In the genomic region with DNA sequence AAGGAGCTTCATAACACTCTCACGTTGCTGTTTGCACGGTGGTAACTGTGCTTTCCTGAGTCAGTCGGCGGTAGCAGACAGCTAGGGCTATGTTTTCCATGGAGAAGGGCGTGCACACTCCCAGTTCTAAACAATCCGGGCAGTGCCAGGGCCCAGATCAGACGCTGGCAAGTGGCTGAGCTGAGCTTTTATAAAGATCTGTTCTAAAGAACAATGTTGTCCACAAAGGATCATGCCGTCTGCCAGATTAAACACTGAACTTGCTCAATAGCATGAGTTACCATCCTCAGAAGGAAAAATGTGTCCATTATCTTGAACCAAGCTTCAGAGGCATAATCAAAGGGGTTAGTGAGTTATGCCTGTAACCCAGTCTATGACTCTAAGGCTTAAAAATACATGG, we compare ENCODE assay signal across 21 mouse cellular contexts.
DNase-seq lines count a peak whose midpoint lies in the region; ATAC-seq and TF ChIP-seq lines count a peak whose summit lies in the region.
"Had no signal": no experiment of that assay in that cellular context is flagged by ENCODE, and none has a peak within 500 bp of the region (broad histone marks: within the 10 kb centered on the region; RNA-seq: fewer than 3 reads in every experiment).

No protein-coding gene starts in this region.

- no peak overlapping the region for H3K27ac ChIP-seq in midbrain, embryonic 11.5 days (ENCODE audit: low read depth, low read length)
- no peak overlapping the region for H3K27ac ChIP-seq in midbrain, embryonic 13.5 days
- 0 out of 2 replicates have a peak overlapping the region, but pooled peaks have one; percentile 1 for H3K27ac ChIP-seq in stomach, postnatal 0 days (replicated peaks)
- no peak overlapping the region for H3K27ac ChIP-seq in intestine, embryonic 16.5 days (ENCODE audit: low read length)
- H3K27ac ChIP-seq: embryonic facial prominence, embryonic 10.5 days; forebrain, embryonic 10.5 days; gastrocnemius, adult 2 months; heart, adult 2 months; hindbrain, embryonic 10.5 days; hindbrain, embryonic 14.5 days had no signal

- ATAC-seq in frontal cortex, adult (ENCODE audit: low TSS enrichment), result peak; percentile 35
- ATAC-seq in midbrain, embryonic 11.5 days (ENCODE audit: low FRiP score), result no peak
- ATAC-seq in midbrain, embryonic 13.5 days, result no peak
- no peak for ATAC-seq in stomach, postnatal 0 days (ENCODE audit: low FRiP score, low TSS enrichment)
- no peak for ATAC-seq in intestine, embryonic 16.5 days
- ATAC-seq: forebrain, embryonic 16.5 days had no signal

- H3K4me2 ChIP-seq in midbrain, embryonic 11.5 days, result no peak overlapping the region
- H3K4me2 ChIP-seq in midbrain, embryonic 13.5 days (replicated peaks), result no peak overlapping the region
- H3K4me2 ChIP-seq in stomach, postnatal 0 days (replicated peaks; ENCODE audit: low read depth), result no peak overlapping the region
- no peak overlapping the region for H3K4me2 ChIP-seq in intestine, embryonic 16.5 days (ENCODE audit: low read depth, low read length)
- H3K4me2 ChIP-seq: heart, embryonic 12.5 days; hindbrain, embryonic 14.5 days had no signal

- no peak for DNase-seq in frontal cortex, postnatal 10 days (ENCODE audit: low spot score in 2 of 2)
- DNase-seq in lung, adult 18-20 months, result peak; percentile 27 to 55
- DNase-seq in lung, postnatal 4 days, result no peak
- peak; percentile 4 for DNase-seq in midbrain, embryonic 11.5 days (ENCODE audit: low spot score, missing footprints)
- DNase-seq in stomach, postnatal 0 days (ENCODE audit: low spot score), result no peak
- DNase-seq: adrenal gland, postnatal 14 days; cerebellum, adult 18-20 months; cerebellum, adult 9-11 months; cerebellum, postnatal 36 days; gastrocnemius, adult 2 months; gastrocnemius, postnatal 36 days; heart, adult 2 months had no signal

- no peak for TF ChIP-seq EP300 in stomach, postnatal 0 days (optimal IDR thresholded peaks at IDR 0.05)

- H3K4me3 ChIP-seq in midbrain, embryonic 11.5 days (ENCODE audit: low read depth, low read length), result no peak overlapping the region
- H3K4me3 ChIP-seq in midbrain, embryonic 13.5 days (replicated peaks), result no peak overlapping the region
- no peak overlapping the region for H3K4me3 ChIP-seq in stomach, postnatal 0 days (ENCODE audit: low read depth, low read length)
- H3K4me3 ChIP-seq in intestine, embryonic 16.5 days (ENCODE audit: low read length), result no peak overlapping the region
- H3K4me3 ChIP-seq: embryonic facial prominence, embryonic 10.5 days; forebrain, embryonic 10.5 days; gastrocnemius, adult 2 months; heart, adult 2 months; heart, embryonic 12.5 days; hindbrain, embryonic 10.5 days had no signal

- H3K4me1 ChIP-seq in midbrain, embryonic 11.5 days (ENCODE audit: control insufficient read depth, insufficient read depth, low read length), result peaks cover 7% of the 10 kb centered on the region; the same call in 1 of the 2 replicates
- peaks cover 18% of the 10 kb centered on the region for H3K4me1 ChIP-seq in midbrain, embryonic 13.5 days (replicated peaks)
- H3K4me1 ChIP-seq in stomach, postnatal 0 days (replicated peaks; ENCODE audit: control insufficient read depth, insufficient read depth), result no peaks in the 10 kb centered on the region
- H3K4me1 ChIP-seq in intestine, embryonic 16.5 days (ENCODE audit: control insufficient read depth, insufficient read depth, low read length), result no peaks in the 10 kb centered on the region
- H3K4me1 ChIP-seq: heart, embryonic 12.5 days had no signal

- peaks cover 2% of the 10 kb centered on the region for H3K36me3 ChIP-seq in midbrain, embryonic 11.5 days (ENCODE audit: control insufficient read depth, insufficient read depth, low read length)
- peaks cover 28% of the 10 kb centered on the region for H3K36me3 ChIP-seq in midbrain, embryonic 13.5 days
- H3K36me3 ChIP-seq in stomach, postnatal 0 days (ENCODE audit: control insufficient read depth, insufficient read depth, low read length), result no peaks in the 10 kb centered on the region; the same call in 1 of the 2 replicates
- 0 out of 2 replicates have a peak, but pooled peaks cover 5% of the 10 kb centered on the region for H3K36me3 ChIP-seq in intestine, embryonic 16.5 days (ENCODE audit: control insufficient read depth, insufficient read depth, low read length)
- H3K36me3 ChIP-seq: forebrain, embryonic 10.5 days had no signal

- TF ChIP-seq CTCF in stomach, postnatal 0 days (IDR thresholded peaks at IDR 0.05; ENCODE audit: low read depth), result 0 out of 2 replicates have a peak, but pooled peaks have one; percentile 4

- no peaks in the 10 kb centered on the region for H3K27me3 ChIP-seq in midbrain, embryonic 11.5 days (ENCODE audit: control insufficient read depth, insufficient read depth, low read length)
- H3K27me3 ChIP-seq in midbrain, embryonic 13.5 days, result no peaks in the 10 kb centered on the region
- no peaks in the 10 kb centered on the region for H3K27me3 ChIP-seq in stomach, postnatal 0 days (ENCODE audit: control insufficient read depth, insufficient read depth, low read length)
- no peaks in the 10 kb centered on the region for H3K27me3 ChIP-seq in intestine, embryonic 16.5 days (replicated peaks; ENCODE audit: control insufficient read depth, insufficient read depth, low read length)
- H3K27me3 ChIP-seq: heart, embryonic 12.5 days had no signal

- 75% methylated on average over 8 of the region's 8 CpGs for WGBS in midbrain, embryonic 11.5 days
- WGBS in midbrain, embryonic 13.5 days, result 69% methylated on average over 8 of the region's 8 CpGs
- 41% methylated on average over 8 of the region's 8 CpGs for WGBS in stomach, postnatal 0 days
- 61% methylated on average over 8 of the region's 8 CpGs for WGBS in intestine, embryonic 16.5 days

- no peaks in the 10 kb centered on the region for H3K9me3 ChIP-seq in midbrain, embryonic 11.5 days (ENCODE audit: control insufficient read depth, low read length)
- H3K9me3 ChIP-seq in midbrain, embryonic 13.5 days, result no peaks in the 10 kb centered on the region
- H3K9me3 ChIP-seq in stomach, postnatal 0 days (ENCODE audit: control insufficient read depth, low read length), result no peaks in the 10 kb centered on the region
- no peaks in the 10 kb centered on the region for H3K9me3 ChIP-seq in intestine, embryonic 16.5 days (ENCODE audit: control insufficient read depth, low read length)
- H3K9me3 ChIP-seq: embryonic facial prominence, embryonic 10.5 days; forebrain, embryonic 10.5 days; heart, embryonic 12.5 days; hindbrain, embryonic 10.5 days had no signal

- H3K9ac ChIP-seq in midbrain, embryonic 11.5 days (ENCODE audit: low read length), result no peak overlapping the region
- H3K9ac ChIP-seq in midbrain, embryonic 13.5 days (replicated peaks), result no peak overlapping the region
- H3K9ac ChIP-seq in stomach, postnatal 0 days (ENCODE audit: low read length), result no peak overlapping the region
- no peak overlapping the region for H3K9ac ChIP-seq in intestine, embryonic 16.5 days (ENCODE audit: low read depth, low read length)
- H3K9ac ChIP-seq: heart, embryonic 12.5 days; hindbrain, embryonic 14.5 days had no signal

Comparison
In these comparisons a context has a peak if more than half of its experiments do, and no peak if none do; other contexts are left out.
1. DNase-seq: peak in lung, adult 18-20 months (2 of 2) and midbrain, embryonic 11.5 days (single experiment); none in frontal cortex, postnatal 10 days (0 of 2), lung, postnatal 4 days (0 of 2) and stomach, postnatal 0 days (single experiment).